Mouse (Mus musculus) heart, embryonic 13.5 days (tissue): ENCODE results near the gene Grip1. TPM values are rescaled to one million over a fixed set of nuclear protein-coding genes. Genes with fewer than 3 reads are reported as not detected.
A peak's percentile ranks its signal among the peaks of the same experiment; 100 is the strongest.
"Not testable (repeated sequence)": the region's sequence is repeated elsewhere in the genome, so short reads cannot be mapped to it uniquely, and the experiment has no call there.

Experiments used
- ATAC-seq: fragments of 200-750 bp; cut with Nextera tagmentation; 2 replicates; pipeline ENCODE4 v1.8.0; 2017; ENCODE audit warnings: moderate TSS enrichment; ENCODE audit not compliant: insufficient number of reproducible peaks, low FRiP score, low TSS enrichment; ENCODE audit errors: extremely low read depth
- H3K27ac ChIP-seq: fragments of 300-500 bp; sonication (generic); replicated peaks from 2 replicates; pipeline ENCODE4 v1.5.1; 2015; ENCODE audit warnings: moderate library complexity, mild to moderate bottlenecking, inconsistent platforms
- H3K27me3 ChIP-seq: fragments of 300-500 bp; sonication (generic); replicated peaks from 2 replicates; pipeline ENCODE4 v1.6.1; 2015; ENCODE audit warnings: mild to moderate bottlenecking, inconsistent platforms
- H3K36me3 ChIP-seq: fragments of 300-500 bp; sonication (generic); 2 replicates; pipeline ENCODE4 v1.6.1; 2015; ENCODE audit warnings: mild to moderate bottlenecking, inconsistent platforms
- H3K4me1 ChIP-seq: fragments of 300-500 bp; sonication (generic); 2 replicates; pipeline ENCODE4 v1.6.1; 2015; ENCODE audit warnings: inconsistent platforms
- H3K4me2 ChIP-seq: fragments of 300-500 bp; sonication (generic); 2 replicates; pipeline ENCODE4 v1.6.1; 2015; ENCODE audit warnings: inconsistent platforms, mild to moderate bottlenecking, moderate library complexity
- H3K4me3 ChIP-seq: fragments of 300-500 bp; sonication (generic); 2 replicates; pipeline ENCODE4 v1.5.1; 2015; ENCODE audit warnings: moderate library complexity, mild to moderate bottlenecking, inconsistent platforms
- H3K9ac ChIP-seq: fragments of 300-500 bp; sonication (generic); 2 replicates; pipeline ENCODE4 v1.6.1; 2015; ENCODE audit warnings: inconsistent platforms, mild to moderate bottlenecking, moderate library complexity
- H3K9me3 ChIP-seq: fragments of 300-500 bp; sonication (generic); 2 replicates; pipeline ENCODE4 v1.6.1; 2016; ENCODE audit warnings: inconsistent platforms
- WGBS: fragments of 180-500 bp; shearing (Covaris S2); methylation state at CpG from one replicate; pipeline ENCODE4 v1.1.7; 2015; ENCODE audit warnings: mixed read lengths; 5-methylcytosine and 5-hydroxymethylcytosine counted together
- polyA plus RNA-seq: library from polyadenylated mRNA; unstranded; fragments of >200 nt; fragmentation: Nextera tagmentation; extraction: Ambion mirVana; gene quantifications from 2 replicates; pipeline ENCODE4 v1.2.1, GENCODE M21; 2015

Gene Grip1
- polyA plus RNA-seq, 1 experiment from 2014 or later = 2.0 TPM

GRCm38 (mm10) chr10:120066319-120066718 lies 612.7 kb downstream of the Grip1 start:
- peaks cover 11% of the 10 kb centered on the region for H3K4me1 ChIP-seq
- H3K27me3 ChIP-seq = no peaks in the 10 kb centered on the region
- no peak for ATAC-seq
- no peak overlapping the region for H3K27ac ChIP-seq
- H3K9me3 ChIP-seq = no peaks in the 10 kb centered on the region
- no peaks in the 10 kb centered on the region for H3K36me3 ChIP-seq
- H3K9ac ChIP-seq = no peak overlapping the region
- WGBS = 86% methylated on average over 10 of the region's 10 CpGs
- no peak overlapping the region for H3K4me2 ChIP-seq
- H3K4me3 ChIP-seq = no peak overlapping the region

DNA sequence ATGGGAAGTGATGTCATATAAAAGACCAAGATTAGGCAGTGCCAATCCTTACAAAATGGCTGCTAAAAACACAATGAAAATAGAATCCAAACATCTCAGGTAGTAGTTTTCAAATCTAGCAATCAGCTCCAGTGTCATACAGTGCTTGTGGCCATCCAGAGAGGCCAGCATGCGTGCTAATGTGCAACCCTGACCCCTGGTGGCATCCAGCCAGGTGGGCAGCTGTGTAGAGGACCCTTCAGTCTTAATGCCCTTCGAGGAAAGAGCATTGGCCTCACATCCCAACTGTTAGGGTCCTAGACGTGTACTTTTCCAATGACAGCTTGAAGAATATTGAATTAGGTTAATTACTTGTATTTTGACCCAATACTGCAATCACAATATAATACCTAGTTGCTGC lies 624.2 kb downstream of the Grip1 start:
- Histone ChIP-seq H3K36me3 (peaks cover 24% of the 10 kb centered on the region), H3K4me2 (no peak overlapping the region), H3K4me1 (no peaks in the 10 kb centered on the region), H3K9ac (no peak overlapping the region), H3K27ac (no peak overlapping the region), H3K4me3 (no peak overlapping the region), H3K27me3 (no peaks in the 10 kb centered on the region), H3K9me3 (no peaks in the 10 kb centered on the region)
- WGBS = 67% methylated on average over 3 of the region's 3 CpGs
- no peak for ATAC-seq

DNA sequence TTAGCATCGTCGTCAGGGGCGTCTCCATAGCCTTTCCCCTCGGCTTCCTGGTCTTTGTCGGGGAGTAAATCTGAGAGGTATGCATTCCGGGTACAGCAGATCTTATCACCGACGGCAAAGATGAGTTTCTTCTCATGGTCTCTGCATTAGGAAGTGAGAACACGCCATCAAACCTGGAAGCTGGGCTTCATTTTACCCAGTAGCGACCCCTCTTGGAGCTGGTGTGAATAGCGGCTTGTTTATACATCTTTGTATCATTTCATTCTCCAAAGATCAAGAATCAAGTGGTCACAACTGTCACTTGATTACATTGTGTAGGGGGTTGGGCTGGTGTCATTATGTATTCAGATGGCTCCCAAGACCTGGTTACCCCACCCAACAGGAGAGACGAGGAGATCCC lies 638.9 kb downstream of the Grip1 start:
- Histone ChIP-seq H3K9ac (no peak overlapping the region), H3K27me3 (no peaks in the 10 kb centered on the region), H3K4me3 (no peak overlapping the region), H3K4me1 (no peaks in the 10 kb centered on the region), H3K9me3 (no peaks in the 10 kb centered on the region), H3K36me3 (peaks cover 89% of the 10 kb centered on the region), H3K27ac (no peak overlapping the region), H3K4me2 (no peak overlapping the region)
- WGBS = 82% methylated on average over 12 of the region's 12 CpGs
- no peak for ATAC-seq

DNA sequence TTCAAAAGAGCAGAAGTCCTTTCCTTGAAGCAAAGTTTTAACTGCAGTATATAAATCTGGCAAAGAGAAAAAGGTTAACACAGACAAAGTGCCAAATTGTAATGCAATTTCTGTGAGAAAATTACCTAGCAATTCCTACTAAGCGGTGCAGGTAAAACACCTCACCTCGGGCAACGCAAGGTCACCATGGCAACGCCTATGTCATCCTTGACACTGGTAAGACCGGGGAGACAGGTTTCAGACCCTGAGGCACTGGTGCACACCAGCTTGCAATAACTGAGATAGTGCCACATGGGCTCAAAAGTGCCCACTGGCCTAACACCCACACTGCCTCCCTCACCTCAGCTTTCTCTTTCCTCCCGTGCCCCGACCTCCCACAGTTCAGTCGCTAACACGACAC lies 641.5 kb downstream of the Grip1 start:
- Histone ChIP-seq H3K4me2 (no peak overlapping the region), H3K27ac (no peak overlapping the region), H3K9ac (no peak overlapping the region), H3K9me3 (no peaks in the 10 kb centered on the region), H3K36me3 (peaks cover 82% of the 10 kb centered on the region), H3K27me3 (no peaks in the 10 kb centered on the region), H3K4me1 (0 out of 2 replicates have a peak, but pooled peaks cover 3% of the 10 kb centered on the region), H3K4me3 (no peak overlapping the region)
- no peak for ATAC-seq
- 89% methylated on average over 9 of the region's 9 CpGs for whole genome bisulfite sequencing

GRCm38 (mm10) chr10:120095716-120096115 lies 642.1 kb downstream of the Grip1 start:
- no peak for ATAC-seq
- Histone ChIP-seq H3K9me3 (no peaks in the 10 kb centered on the region), H3K27ac (no peak overlapping the region), H3K9ac (no peak overlapping the region), H3K4me3 (no peak overlapping the region), H3K36me3 (peaks cover 85% of the 10 kb centered on the region), H3K27me3 (no peaks in the 10 kb centered on the region), H3K4me2 (no peak overlapping the region), H3K4me1 (0 out of 2 replicates have a peak, but pooled peaks cover 3% of the 10 kb centered on the region)
- WGBS = 89% methylated on average over 5 of the region's 5 CpGs

DNA sequence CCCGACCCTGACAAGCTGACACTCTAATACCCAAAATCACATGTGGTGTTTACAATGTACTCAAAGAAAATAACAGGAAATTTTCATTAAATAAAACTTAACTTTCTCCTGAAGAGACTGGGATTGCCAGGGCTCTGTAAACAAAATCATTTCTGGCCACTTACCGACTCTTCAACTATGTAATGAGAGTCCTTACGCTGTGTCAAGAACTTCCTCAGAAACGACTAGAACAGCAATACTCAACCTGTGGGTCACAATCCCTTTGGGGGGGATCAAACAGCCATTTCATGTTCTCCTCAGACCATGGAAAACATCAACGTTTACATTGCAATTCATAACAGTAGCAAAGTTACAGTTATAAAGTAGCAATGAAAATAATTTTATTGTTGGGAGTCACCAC lies 643.9 kb downstream of the Grip1 start:
- H3K4me3 ChIP-seq = no peak overlapping the region
- 87% methylated on average over 5 of the region's 5 CpGs for WGBS
- H3K27ac ChIP-seq = no peak overlapping the region
- 0 out of 2 replicates have a peak, but pooled peaks cover 3% of the 10 kb centered on the region for H3K4me1 ChIP-seq
- no peak for ATAC-seq
- H3K9ac ChIP-seq = no peak overlapping the region
- no peaks in the 10 kb centered on the region for H3K27me3 ChIP-seq
- no peak overlapping the region for H3K4me2 ChIP-seq
- H3K36me3 ChIP-seq = peaks cover 82% of the 10 kb centered on the region
- no peaks in the 10 kb centered on the region for H3K9me3 ChIP-seq

- peaks cover 80% of the 10 kb centered on the region for H3K36me3 ChIP-seq
- WGBS = 85% methylated on average over 1 of the region's 1 CpGs
- no peak overlapping the region for H3K4me3 ChIP-seq
- H3K27ac ChIP-seq = no peak overlapping the region
- ATAC-seq = no peak
- H3K27me3 ChIP-seq = no peaks in the 10 kb centered on the region
- H3K9ac ChIP-seq = no peak overlapping the region
- peaks cover 13% of the 10 kb centered on the region for H3K4me1 ChIP-seq
- H3K9me3 ChIP-seq = no peaks in the 10 kb centered on the region
- no peak overlapping the region for H3K4me2 ChIP-seq
These were observed 647.2 kb downstream of the Grip1 start for GRCm38 (mm10) chr10:120100806-120101205.

- Histone ChIP-seq H3K27me3 (no peaks in the 10 kb centered on the region), H3K27ac (peak overlapping the region; percentile 87), H3K4me3 (peak overlapping the region; percentile 75), H3K9me3 (no peaks in the 10 kb centered on the region), H3K4me2 (peak overlapping the region; percentile 84), H3K4me1 (peaks cover 10% of the 10 kb centered on the region), H3K36me3 (peaks cover 26% of the 10 kb centered on the region), H3K9ac (peak overlapping the region; percentile 85)
- ATAC-seq = no peak
- WGBS = 77% methylated on average over 3 of the region's 3 CpGs
These were observed 658.2 kb downstream of the Grip1 start for GRCm38 (mm10) chr10:120111691-120112319.

DNA sequence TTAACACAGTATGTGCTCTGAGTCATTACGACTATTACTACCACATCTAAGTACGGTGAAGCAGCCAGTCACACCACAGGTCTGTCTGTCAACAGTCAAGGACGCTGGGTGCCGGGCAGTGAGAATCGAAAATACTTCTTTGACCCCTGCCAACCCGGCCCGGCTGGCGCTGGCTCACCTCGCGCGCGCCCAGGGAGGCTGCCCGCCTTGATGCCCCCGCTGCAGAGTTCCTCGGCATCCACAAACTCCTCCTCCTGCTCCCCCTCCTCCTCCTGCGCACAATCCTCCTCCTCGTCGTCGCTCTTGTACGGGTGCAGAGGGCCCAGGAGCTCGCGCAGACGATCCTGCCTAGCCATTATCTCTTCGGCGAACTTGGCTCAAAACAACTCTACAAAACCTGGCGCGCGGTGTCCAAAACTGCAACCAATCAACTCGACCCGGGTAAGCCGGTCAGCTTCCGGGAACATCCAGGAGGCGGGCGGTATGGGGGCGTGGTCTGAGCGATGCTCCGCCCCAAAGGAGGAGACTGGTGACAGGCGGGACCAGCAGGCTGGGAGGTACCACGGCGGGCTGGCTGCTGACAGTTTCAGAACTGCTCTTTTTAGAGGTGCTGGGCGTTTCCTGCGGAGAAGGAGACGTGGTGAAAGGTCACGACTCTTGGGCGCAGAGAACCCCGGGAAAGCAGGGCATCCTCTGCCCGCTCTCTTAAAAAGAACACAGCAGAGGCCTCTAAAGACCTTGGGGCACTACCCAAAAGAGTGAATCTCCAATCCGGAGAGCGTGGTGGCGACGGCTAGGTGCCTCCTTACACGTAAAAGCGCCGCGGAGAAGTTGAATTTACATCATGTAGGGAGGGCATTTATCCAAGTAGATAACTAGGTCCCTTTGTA lies 659.1 kb downstream of the Grip1 start, which contains the start of gene Helb:
TSS of gene Helb (minus strand) at position 481 of the 890 bp plus-strand sequence.
- peak within 1 kb of the TSS; percentile 75 for H3K4me3 ChIP-seq
- peak within 1 kb of the TSS; percentile 87 for H3K27ac ChIP-seq
- no peaks in the 10 kb centered on the region for H3K27me3 ChIP-seq
- peak within 1 kb of the TSS; percentile 84 for H3K4me2 ChIP-seq
- H3K9me3 ChIP-seq = no peaks in the 10 kb centered on the region
- under 1% methylated on average over 55 of the region's 55 CpGs for WGBS
- peaks cover 17% of the 10 kb centered on the region for H3K36me3 ChIP-seq
- H3K4me1 ChIP-seq = peaks cover 10% of the 10 kb centered on the region
- H3K9ac ChIP-seq = peak within 1 kb of the TSS; percentile 85
- peak; percentile 98 for ATAC-seq

GRCm38 (mm10) chr10:120113482-120113881 lies 659.9 kb downstream of the Grip1 start:
- H3K9me3 ChIP-seq, H3K4me1 ChIP-seq, ATAC-seq, H3K27me3 ChIP-seq: not testable (repeated sequence)
- H3K4me2 ChIP-seq = peak overlapping the region; percentile 84
- H3K9ac ChIP-seq = peak overlapping the region; percentile 85
- WGBS = 62% methylated on average over 9 of the region's 9 CpGs
- H3K27ac ChIP-seq = peak overlapping the region; percentile 87
- peak overlapping the region; percentile 75 for H3K4me3 ChIP-seq
- H3K36me3 ChIP-seq = peaks cover 12% of the 10 kb centered on the region

GRCm38 (mm10) chr10:120113980-120114379 lies 660.4 kb downstream of the Grip1 start:
- Histone ChIP-seq H3K36me3 (peaks cover 7% of the 10 kb centered on the region), H3K27me3 (no peaks in the 10 kb centered on the region), H3K4me2 (no peak overlapping the region), H3K9ac (no peak overlapping the region), H3K27ac (no peak overlapping the region), H3K9me3 (no peaks in the 10 kb centered on the region), H3K4me1 (peaks cover 10% of the 10 kb centered on the region), H3K4me3 (no peak overlapping the region)
- 78% methylated on average over 6 of the region's 6 CpGs for WGBS
- ATAC-seq = no peak
